Mouse (Mus musculus) cerebellum, adult 18-20 months (tissue): ENCODE measurements at regions not wholly inside any gene's neighbourhood (a gene's known extent, or its start where the extent isn't known, plus 50 kb on each side); places are given as distances from the start of the nearest gene placed in this dataset.

Source experiments
- DNase-seq, 2 experiments: peaks; one replicate each; pipeline ENCODE4 v3.0.0; 2021

DNA sequence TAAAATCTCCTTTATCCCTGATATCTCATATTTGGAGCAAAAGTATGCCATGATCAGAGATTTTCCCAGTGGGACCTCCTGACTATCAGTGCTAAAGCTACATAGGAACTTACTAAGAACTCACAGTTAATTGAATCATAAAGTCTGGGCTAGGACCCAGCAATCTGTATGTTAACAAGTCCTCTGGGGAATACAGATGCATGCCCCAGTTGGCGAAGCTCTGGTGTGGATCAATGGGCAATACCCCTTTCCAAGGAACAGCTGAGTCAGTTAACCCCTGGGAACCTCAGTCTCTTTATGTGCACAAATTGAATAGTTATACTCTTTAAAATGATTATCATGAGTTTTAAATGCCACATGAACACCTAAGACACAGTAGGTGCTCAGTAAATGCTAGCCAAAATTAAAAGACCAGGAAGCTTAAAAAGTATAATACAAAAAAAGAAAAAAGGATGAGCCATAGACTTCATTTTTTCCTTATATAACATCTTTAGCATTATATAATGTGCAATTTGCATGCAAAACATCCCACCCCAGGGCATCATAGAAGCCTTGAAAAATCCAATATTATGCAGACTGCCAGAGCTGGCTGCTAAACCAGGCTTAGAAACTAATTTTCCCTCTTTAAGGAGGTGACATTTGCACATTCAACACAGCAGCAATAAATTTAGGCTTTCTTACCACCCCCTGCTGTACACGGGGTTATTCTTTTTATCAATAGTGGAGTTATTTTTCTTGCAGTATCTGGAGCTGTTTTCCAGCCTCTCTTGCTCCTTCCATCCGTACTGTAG, 202.7 kb downstream of the Gm16223 start:
- DNase-seq, result no peak

GRCm38 (mm10) chr5:42272001-42272400, 204.2 kb downstream of the Gm16223 start:
- peak; percentile 11 to 23 for DNase-seq

GRCm38 (mm10) chr5:42278617-42279296, 211.0 kb downstream of the Gm16223 start:
- no peak for DNase-seq
